Mouse (Mus musculus) ovary, adult 18-20 months (tissue): ENCODE measurements around the gene Phf3.

Experiments used
- DNase-seq: peaks from one replicate; pipeline ENCODE4 v3.0.0; 2022; ENCODE audit warnings: low spot score, mixed read lengths

The Phf3 gene

GRCm38 (mm10) chr1:30819414-30819813 is 54.3 kb downstream of the Phf3 start:
- no peak for DNase-seq

GRCm38 (mm10) chr1:30815609-30816008 is 58.1 kb downstream of the Phf3 start:
- DNase-seq, result no peak

- no peak for DNase-seq
Observed at GRCm38 (mm10) chr1:30814987-30815386, 58.7 kb downstream of the Phf3 start.

GRCm38 (mm10) chr1:30808101-30808699 is 65.5 kb downstream of the Phf3 start:
- DNase-seq, result no peak

GRCm38 (mm10) chr1:30805688-30806285 is 67.9 kb downstream of the Phf3 start:
- DNase-seq, result no peak

- DNase-seq, result no peak
Observed at GRCm38 (mm10) chr1:30804919-30805318, 68.8 kb downstream of the Phf3 start.

GRCm38 (mm10) chr1:30801911-30802310 is 71.8 kb downstream of the Phf3 start:
- no peak for DNase-seq

GRCm38 (mm10) chr1:30799277-30799834 is 74.4 kb downstream of the Phf3 start:
- no peak for DNase-seq

GRCm38 (mm10) chr1:30794606-30795005 is 79.1 kb downstream of the Phf3 start:
- no peak for DNase-seq

GRCm38 (mm10) chr1:30793357-30793883 is 80.3 kb downstream of the Phf3 start:
- no peak for DNase-seq

GRCm38 (mm10) chr1:30792935-30793334 is 80.8 kb downstream of the Phf3 start:
- no peak for DNase-seq

GRCm38 (mm10) chr1:30790220-30790619 is 83.5 kb downstream of the Phf3 start:
- no peak for DNase-seq

- no peak for DNase-seq
Observed at GRCm38 (mm10) chr1:30789689-30790088, 84.0 kb downstream of the Phf3 start.

GRCm38 (mm10) chr1:30789001-30789400 is 84.7 kb downstream of the Phf3 start:
- DNase-seq, result no peak

GRCm38 (mm10) chr1:30786583-30786982 is 87.1 kb downstream of the Phf3 start:
- DNase-seq, result no peak

- DNase-seq, result no peak
Observed at GRCm38 (mm10) chr1:30783741-30784140, 90.0 kb downstream of the Phf3 start.

GRCm38 (mm10) chr1:30780293-30780692 is 93.4 kb downstream of the Phf3 start:
- no peak for DNase-seq

- no peak for DNase-seq
Observed at GRCm38 (mm10) chr1:30779562-30779961, 94.2 kb downstream of the Phf3 start.

GRCm38 (mm10) chr1:30778374-30779005 is 95.2 kb downstream of the Phf3 start:
- no peak for DNase-seq

- DNase-seq, result no peak
Observed at GRCm38 (mm10) chr1:30776196-30776595, 97.5 kb downstream of the Phf3 start.

GRCm38 (mm10) chr1:30773662-30774061 is 100.1 kb downstream of the Phf3 start:
- no peak for DNase-seq

- no peak for DNase-seq
Observed at GRCm38 (mm10) chr1:30772851-30773250, 100.9 kb downstream of the Phf3 start.

GRCm38 (mm10) chr1:30771772-30772171 is 101.9 kb downstream of the Phf3 start:
- DNase-seq, result no peak
